8 mouse cellular contexts compared by ENCODE assay signal in the genomic region with DNA sequence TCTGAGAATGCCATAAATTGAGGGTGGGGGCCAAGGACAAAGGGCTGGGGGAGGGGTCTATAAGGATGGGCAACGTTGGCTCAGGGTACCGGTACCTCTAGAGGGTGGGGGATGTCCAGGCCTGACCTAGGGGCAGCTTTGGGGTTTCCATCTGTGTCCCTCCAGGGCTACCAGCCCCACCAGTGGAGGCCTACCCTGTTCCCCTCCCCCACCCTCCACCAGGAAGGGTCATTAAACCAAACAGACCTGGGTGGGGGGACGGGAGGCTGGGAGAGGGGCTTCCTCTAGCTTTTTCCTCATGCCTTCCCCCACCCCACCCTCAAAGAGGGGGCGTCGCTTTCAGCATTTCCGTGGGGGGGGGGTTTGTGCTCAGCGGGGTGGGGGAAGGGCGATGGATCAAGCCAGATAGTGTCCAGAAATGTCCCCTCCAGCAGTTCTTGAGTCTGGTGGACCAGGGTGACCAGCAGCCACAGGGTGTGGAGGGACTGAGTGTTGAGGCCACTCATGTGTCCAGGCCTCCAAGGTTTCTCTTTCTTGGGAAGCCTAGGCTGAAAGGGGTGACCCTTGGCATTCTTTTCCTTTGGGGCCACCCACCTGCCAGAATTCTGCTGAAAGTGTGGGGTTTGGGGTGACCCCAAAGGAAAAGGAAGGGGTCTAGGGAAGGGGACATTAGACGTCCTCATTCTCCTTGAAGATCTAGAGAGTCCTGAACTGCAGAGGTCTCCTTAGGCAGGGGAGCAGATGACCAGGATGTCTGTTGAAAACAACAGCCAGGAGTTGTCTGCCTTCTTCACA. TPM values are rescaled to one million over a fixed set of nuclear protein-coding genes. Genes with fewer than 3 reads are reported as not detected.
DNase-seq lines count a peak whose midpoint lies in the region; ATAC-seq and TF ChIP-seq lines count a peak whose summit lies in the region.

No protein-coding gene starts in this region.

- no peak overlapping the region for H3K9ac ChIP-seq in heart, postnatal 0 days (replicated peaks; ENCODE audit: low read depth, low read length)
- peak overlapping the region; percentile 96 for H3K9ac ChIP-seq in embryonic facial prominence, embryonic 13.5 days
- H3K9ac ChIP-seq in hindbrain, embryonic 16.5 days (ENCODE audit: low read depth, low read length) = peak overlapping the region; percentile 62
- peak overlapping the region; percentile 65 for H3K9ac ChIP-seq in midbrain, embryonic 16.5 days (ENCODE audit: low read depth, low read length)

- H3K27ac ChIP-seq in heart, postnatal 0 days (ENCODE audit: low read depth) = no peak overlapping the region
- peak overlapping the region; percentile 16; the same call in 1 of the 2 replicates for H3K27ac ChIP-seq in embryonic facial prominence, embryonic 13.5 days
- H3K27ac ChIP-seq in hindbrain, embryonic 16.5 days (ENCODE audit: low read depth, low read length) = peak overlapping the region; percentile 84
- peak overlapping the region; percentile 91 for H3K27ac ChIP-seq in midbrain, embryonic 16.5 days (ENCODE audit: low read length)

- no peaks in the 10 kb centered on the region for H3K27me3 ChIP-seq in heart, postnatal 0 days (ENCODE audit: control insufficient read depth, insufficient read depth, low read length)
- H3K27me3 ChIP-seq in embryonic facial prominence, embryonic 13.5 days = peaks cover 3% of the 10 kb centered on the region
- no peaks in the 10 kb centered on the region for H3K27me3 ChIP-seq in hindbrain, embryonic 16.5 days (replicated peaks; ENCODE audit: control insufficient read depth, insufficient read depth, low read length)
- H3K27me3 ChIP-seq in midbrain, embryonic 16.5 days (ENCODE audit: control insufficient read depth, insufficient read depth, low read depth, low read length) = no peaks in the 10 kb centered on the region

- TF ChIP-seq EP300 in heart, postnatal 0 days (IDR thresholded peaks at IDR 0.05; ENCODE audit: low read depth) = no peak

- DNase-seq in heart, postnatal 0 days (ENCODE audit: low spot score) = no peak
- DNase-seq in heart, postnatal 4 days = no peak
- DNase-seq in frontal cortex, postnatal 36 days (ENCODE audit: low spot score in 2 of 2) = no peak
- DNase-seq in spleen, postnatal 36 days (ENCODE audit: low spot score in 2 of 2) = no peak
- no peak for DNase-seq in urinary bladder, postnatal 10 days (ENCODE audit: low spot score)

- whole genome bisulfite sequencing in heart, postnatal 0 days = 36% methylated on average over 7 of the region's 9 CpGs
- WGBS in embryonic facial prominence, embryonic 13.5 days = 15% methylated on average over 9 of the region's 9 CpGs
- 26% methylated on average over 9 of the region's 9 CpGs for WGBS in hindbrain, embryonic 16.5 days
- 38% methylated on average over 8 of the region's 9 CpGs for WGBS in midbrain, embryonic 16.5 days

- no peaks in the 10 kb centered on the region for H3K9me3 ChIP-seq in heart, postnatal 0 days (replicated peaks; ENCODE audit: control insufficient read depth, low read length)
- H3K9me3 ChIP-seq in embryonic facial prominence, embryonic 13.5 days = no peaks in the 10 kb centered on the region
- no peaks in the 10 kb centered on the region for H3K9me3 ChIP-seq in hindbrain, embryonic 16.5 days (ENCODE audit: control insufficient read depth, low read length)
- H3K9me3 ChIP-seq in midbrain, embryonic 16.5 days (replicated peaks; ENCODE audit: control insufficient read depth, low read length, poor library complexity, severe bottlenecking) = no peaks in the 10 kb centered on the region

- H3K36me3 ChIP-seq in heart, postnatal 0 days (replicated peaks; ENCODE audit: control insufficient read depth, insufficient read depth, low read length) = 0 out of 2 replicates have a peak, but pooled peaks cover 7% of the 10 kb centered on the region
- peaks cover 35% of the 10 kb centered on the region for H3K36me3 ChIP-seq in embryonic facial prominence, embryonic 13.5 days
- H3K36me3 ChIP-seq in hindbrain, embryonic 16.5 days (ENCODE audit: control insufficient read depth, insufficient read depth, low read length) = 0 out of 2 replicates have a peak, but pooled peaks cover 4% of the 10 kb centered on the region
- H3K36me3 ChIP-seq in midbrain, embryonic 16.5 days (ENCODE audit: control insufficient read depth, insufficient read depth, low read length) = peaks cover 9% of the 10 kb centered on the region

- no peak overlapping the region for H3K4me3 ChIP-seq in heart, postnatal 0 days (ENCODE audit: low read depth, low read length)
- peak overlapping the region; percentile 95 for H3K4me3 ChIP-seq in embryonic facial prominence, embryonic 13.5 days
- peak overlapping the region; percentile 71 for H3K4me3 ChIP-seq in hindbrain, embryonic 16.5 days (ENCODE audit: low read length)
- H3K4me3 ChIP-seq in midbrain, embryonic 16.5 days (ENCODE audit: low read depth, low read length) = peak overlapping the region; percentile 100

- TF ChIP-seq CTCF in heart, postnatal 0 days (IDR thresholded peaks at IDR 0.05; ENCODE audit: low read depth) = no peak

- H3K4me2 ChIP-seq in heart, postnatal 0 days (ENCODE audit: low read depth, low read length) = peak overlapping the region; percentile 95
- peak overlapping the region; percentile 89 for H3K4me2 ChIP-seq in embryonic facial prominence, embryonic 13.5 days
- H3K4me2 ChIP-seq in hindbrain, embryonic 16.5 days (ENCODE audit: low read length) = peak overlapping the region; percentile 98
- H3K4me2 ChIP-seq in midbrain, embryonic 16.5 days (ENCODE audit: low read length) = peak overlapping the region; percentile 93

- no peak for ATAC-seq in heart, postnatal 0 days (ENCODE audit: insufficient read depth, low read depth)
- ATAC-seq in embryonic facial prominence, embryonic 13.5 days (ENCODE audit: insufficient number of reproducible peaks, insufficient read depth, low FRiP score, low TSS enrichment, low read depth) = no peak
- ATAC-seq in hindbrain, embryonic 16.5 days = no peak
- ATAC-seq in midbrain, embryonic 16.5 days = no peak

- peaks cover 25% of the 10 kb centered on the region for H3K4me1 ChIP-seq in heart, postnatal 0 days (ENCODE audit: control insufficient read depth, insufficient read depth)
- H3K4me1 ChIP-seq in embryonic facial prominence, embryonic 13.5 days = peaks cover 59% of the 10 kb centered on the region
- H3K4me1 ChIP-seq in hindbrain, embryonic 16.5 days (ENCODE audit: control insufficient read depth, insufficient read depth, low read depth, low read length) = peaks cover 51% of the 10 kb centered on the region
- peaks cover 24% of the 10 kb centered on the region for H3K4me1 ChIP-seq in midbrain, embryonic 16.5 days (ENCODE audit: control insufficient read depth, insufficient read depth, low read length)

RNA-seq across cellular contexts. Expression of gene Arid3a, which starts 2.3 kb away (rescaled TPM):
- 5.3 and 5.6 TPM in 2 replicates for total RNA-seq in heart, postnatal 0 days (2014; rRNA removed; ENCODE audit: low replicate concordance)
- 0.65 and 0.77 TPM in 2 replicates for polyA plus RNA-seq in heart, postnatal 0 days (2015; fragmentation: Nextera tagmentation; extraction: Ambion mirVana)
- 1 to 10 TPM; 4.2 to 4.3 TPM for total RNA-seq in heart, postnatal 4 days (2021)
- 5.3 and 6.9 TPM in 2 replicates for polyA plus RNA-seq in embryonic facial prominence, embryonic 13.5 days (2015; fragmentation: Nextera tagmentation; extraction: Ambion mirVana)
- 1.6 and 1.7 TPM in 2 replicates for polyA plus RNA-seq in hindbrain, embryonic 16.5 days (2015; fragmentation: Nextera tagmentation; extraction: Ambion mirVana)
- 1.7 and 2.2 TPM in 2 replicates for polyA plus RNA-seq in midbrain, embryonic 16.5 days (2015; fragmentation: Nextera tagmentation; extraction: Ambion mirVana)

RNA-seq across cellular contexts. Expression of gene R3hdm4, which starts 8.1 kb away (rescaled TPM):
- 40.9 and 58.4 TPM in 2 replicates for total RNA-seq in heart, postnatal 0 days (2014; rRNA removed; ENCODE audit: low replicate concordance)
- polyA plus RNA-seq in heart, postnatal 0 days (2015; fragmentation: Nextera tagmentation; extraction: Ambion mirVana) = 104 and 107 TPM in 2 replicates
- total RNA-seq in heart, postnatal 4 days (2021) = 100 to 1,000 TPM in 1 of 2 experiments, 10 to 100 TPM in 1; 91.0 to 100 TPM
- 190 and 206 TPM in 2 replicates for polyA plus RNA-seq in embryonic facial prominence, embryonic 13.5 days (2015; fragmentation: Nextera tagmentation; extraction: Ambion mirVana)
- polyA plus RNA-seq in hindbrain, embryonic 16.5 days (2015; fragmentation: Nextera tagmentation; extraction: Ambion mirVana) = 293 and 300 TPM in 2 replicates
- 273 and 293 TPM in 2 replicates for polyA plus RNA-seq in midbrain, embryonic 16.5 days (2015; fragmentation: Nextera tagmentation; extraction: Ambion mirVana)

RNA-seq across cellular contexts. Expression of gene Kiss1r, which starts 12.3 kb away (rescaled TPM):
- total RNA-seq in heart, postnatal 0 days (2014; rRNA removed; ENCODE audit: low replicate concordance) = not detected in 2 replicates
- 0.45 and 0.57 TPM in 2 replicates for polyA plus RNA-seq in heart, postnatal 0 days (2015; fragmentation: Nextera tagmentation; extraction: Ambion mirVana)
- total RNA-seq in heart, postnatal 4 days (2021) = under 1 TPM; 0.25 to 0.33 TPM
- polyA plus RNA-seq in embryonic facial prominence, embryonic 13.5 days (2015; fragmentation: Nextera tagmentation; extraction: Ambion mirVana) = 0.98 and 1.3 TPM in 2 replicates
- 3.1 and 3.7 TPM in 2 replicates for polyA plus RNA-seq in hindbrain, embryonic 16.5 days (2015; fragmentation: Nextera tagmentation; extraction: Ambion mirVana)
- polyA plus RNA-seq in midbrain, embryonic 16.5 days (2015; fragmentation: Nextera tagmentation; extraction: Ambion mirVana) = 3.5 and 3.8 TPM in 2 replicates

RNA-seq across cellular contexts. Expression of gene Gm26602, which starts 18.4 kb away (rescaled TPM):
- not detected in 2 replicates for total RNA-seq in heart, postnatal 0 days (2014; rRNA removed; ENCODE audit: low replicate concordance)
- polyA plus RNA-seq in heart, postnatal 0 days (2015; fragmentation: Nextera tagmentation; extraction: Ambion mirVana) = 4.0 and 6.0 TPM in 2 replicates
- total RNA-seq in heart, postnatal 4 days (2021) = not detected
- polyA plus RNA-seq in embryonic facial prominence, embryonic 13.5 days (2015; fragmentation: Nextera tagmentation; extraction: Ambion mirVana) = 8.1 and 29.9 TPM in 2 replicates
- 1.4 and 18.3 TPM in 2 replicates for polyA plus RNA-seq in hindbrain, embryonic 16.5 days (2015; fragmentation: Nextera tagmentation; extraction: Ambion mirVana)
- 2.6 and 13.4 TPM in 2 replicates for polyA plus RNA-seq in midbrain, embryonic 16.5 days (2015; fragmentation: Nextera tagmentation; extraction: Ambion mirVana)

RNA-seq across cellular contexts. Expression of gene Med16, which starts 20.4 kb away (rescaled TPM):
- total RNA-seq in heart, postnatal 0 days (2014; rRNA removed; ENCODE audit: low replicate concordance) = 64.7 and 77.6 TPM in 2 replicates
- polyA plus RNA-seq in heart, postnatal 0 days (2015; fragmentation: Nextera tagmentation; extraction: Ambion mirVana) = 30.9 and 36.2 TPM in 2 replicates
- 10 to 100 TPM; 67.1 to 68.2 TPM for total RNA-seq in heart, postnatal 4 days (2021)
- polyA plus RNA-seq in embryonic facial prominence, embryonic 13.5 days (2015; fragmentation: Nextera tagmentation; extraction: Ambion mirVana) = 47.6 and 49.3 TPM in 2 replicates
- polyA plus RNA-seq in hindbrain, embryonic 16.5 days (2015; fragmentation: Nextera tagmentation; extraction: Ambion mirVana) = 48.2 and 53.8 TPM in 2 replicates
- 55.4 and 56.6 TPM in 2 replicates for polyA plus RNA-seq in midbrain, embryonic 16.5 days (2015; fragmentation: Nextera tagmentation; extraction: Ambion mirVana)
